Mouse (Mus musculus) spleen, postnatal 4 days (tissue): ENCODE data around the gene Pdzrn4.
"Not testable (repeated sequence)": the region's sequence is repeated elsewhere in the genome, so short reads cannot be mapped to it uniquely, and the experiment has no call there.

Source experiments
- DNase-seq, 2 experiments: peaks; one replicate each; pipeline ENCODE4 v3.0.0; 2022; ENCODE audit warnings: low spot score in 2 of 2

Pdzrn4 gene

DNA sequence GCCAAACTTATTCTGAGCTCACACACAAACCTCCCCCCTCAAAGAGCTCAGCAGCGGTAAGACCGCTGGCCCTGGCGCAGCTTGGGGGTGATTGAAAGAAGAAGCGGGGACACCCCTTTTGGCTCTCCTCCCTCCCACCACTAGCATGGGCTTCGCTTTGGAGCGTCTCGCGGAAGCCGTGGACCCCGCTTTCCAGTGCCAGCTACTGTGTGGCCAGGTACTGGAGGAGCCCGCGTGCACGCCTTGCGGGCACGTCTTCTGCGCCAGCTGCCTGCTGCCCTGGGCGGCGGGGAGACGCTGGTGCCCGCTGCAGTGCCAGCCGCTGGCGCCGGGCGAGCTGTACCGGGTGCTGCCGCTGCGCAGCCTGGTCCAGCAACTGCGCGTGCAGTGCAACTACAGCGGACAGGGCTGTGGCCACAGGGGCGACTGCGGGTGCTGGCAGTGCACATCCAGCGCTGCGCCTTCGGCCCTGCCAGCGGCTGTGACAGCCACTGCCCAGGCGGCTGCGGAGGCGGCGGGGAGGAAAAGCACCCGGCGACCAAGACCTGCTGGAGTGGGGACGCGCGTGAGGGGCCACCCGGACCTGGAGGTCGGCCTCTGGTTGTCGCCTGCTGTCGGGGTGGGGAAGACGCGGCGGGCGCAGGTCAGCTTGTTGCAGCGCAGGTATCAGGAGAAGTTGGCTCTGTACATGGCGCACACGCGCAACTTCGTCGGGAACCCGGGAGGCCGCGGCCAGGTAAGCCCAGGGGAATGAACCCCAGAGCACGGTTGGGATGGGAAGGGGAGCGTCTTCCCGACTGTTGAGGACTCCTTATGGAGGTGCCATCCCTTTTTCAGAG, at the start of gene Pdzrn4:
Gene Pdzrn4, plus strand, starts transcription at position 112 of the 839 bp plus-strand sequence.
- no peak for DNase-seq

DNA sequence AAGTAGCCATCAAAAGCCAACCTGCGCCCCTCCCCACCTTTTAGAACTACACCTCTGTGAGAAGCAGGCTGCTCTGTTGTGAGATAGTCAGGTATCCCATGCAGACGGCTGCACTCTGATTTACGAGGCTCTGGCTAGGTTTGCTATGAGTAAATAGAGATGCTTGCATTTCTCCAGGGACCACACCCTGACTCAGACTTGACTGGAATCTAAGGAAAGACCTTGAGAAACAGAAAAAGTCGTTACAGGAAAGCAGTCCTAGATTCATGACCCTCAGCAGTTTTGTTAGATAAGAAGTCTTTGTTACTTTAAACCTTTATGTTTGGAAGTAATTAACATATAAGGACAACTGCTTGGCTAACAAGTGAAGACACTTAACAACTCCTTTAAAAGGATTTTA, 49.3 kb upstream of the Pdzrn4 start:
- DNase-seq = no peak

- DNase-seq = no peak
These were observed 48.8 kb upstream of the Pdzrn4 start for GRCm38 (mm10) chr15:92347902-92348301.

DNA sequence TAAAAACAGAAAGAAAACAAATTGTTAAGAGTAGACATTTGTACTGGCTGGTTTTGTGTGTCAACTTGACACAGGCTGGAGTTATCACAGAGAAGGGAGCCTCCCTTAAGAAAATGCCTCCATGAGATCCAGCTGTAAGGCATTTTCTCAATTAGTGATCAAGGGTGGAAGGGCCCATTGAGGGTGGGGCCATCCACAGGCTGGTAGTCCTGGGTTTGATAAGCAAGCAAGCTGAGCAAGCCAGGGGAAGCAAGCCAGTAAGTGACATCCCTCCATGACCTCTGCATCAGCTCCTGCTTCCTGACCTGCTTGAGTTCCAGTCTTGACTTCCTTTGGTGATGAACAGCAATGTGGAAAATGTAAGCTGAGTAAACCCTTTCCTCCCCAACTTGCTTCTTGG, 48.2 kb upstream of the Pdzrn4 start:
- DNase-seq = not testable (repeated sequence)

DNA sequence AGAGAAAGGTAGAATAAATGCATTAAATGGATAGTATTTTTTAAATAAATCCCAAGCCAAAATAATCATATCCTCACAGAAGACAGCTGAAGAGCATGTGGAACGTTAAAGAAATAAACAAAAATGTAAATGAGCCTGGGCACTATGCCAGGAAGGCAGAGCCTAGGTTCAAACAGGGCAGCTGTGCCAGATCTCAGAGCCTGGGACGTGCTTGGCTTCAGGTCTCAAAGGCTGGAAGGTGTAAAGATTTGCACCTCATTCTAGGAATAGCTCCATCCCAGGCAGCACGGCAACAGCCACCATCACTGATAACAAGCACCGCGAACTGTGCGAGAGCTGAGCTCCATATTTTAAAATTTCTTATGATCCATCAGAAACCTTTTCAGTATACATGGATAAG, 32.5 kb upstream of the Pdzrn4 start:
- DNase-seq = no peak

GRCm38 (mm10) chr15:92364592-92364991, 32.1 kb upstream of the Pdzrn4 start:
- no peak for DNase-seq

DNA sequence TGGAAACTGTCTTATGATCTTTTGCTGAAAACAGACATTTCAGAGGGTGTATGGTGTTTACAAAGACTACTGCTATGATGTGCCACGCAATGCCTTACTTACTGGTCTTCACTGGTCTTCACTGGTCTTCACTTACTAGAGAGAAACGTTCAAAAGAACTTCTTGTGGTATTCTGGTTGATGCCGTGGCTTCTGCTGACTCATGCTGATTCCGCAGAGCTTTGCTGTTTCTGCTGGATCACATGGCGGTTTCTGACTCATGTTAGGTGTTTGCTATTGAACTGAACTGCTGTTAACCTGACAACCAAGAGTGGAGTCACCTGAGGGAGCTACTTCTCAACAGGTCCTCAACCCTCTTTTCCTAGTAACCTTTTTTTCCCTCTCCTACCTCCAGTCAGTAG, 1.9 kb upstream of the Pdzrn4 start:
- DNase-seq = no peak

DNA sequence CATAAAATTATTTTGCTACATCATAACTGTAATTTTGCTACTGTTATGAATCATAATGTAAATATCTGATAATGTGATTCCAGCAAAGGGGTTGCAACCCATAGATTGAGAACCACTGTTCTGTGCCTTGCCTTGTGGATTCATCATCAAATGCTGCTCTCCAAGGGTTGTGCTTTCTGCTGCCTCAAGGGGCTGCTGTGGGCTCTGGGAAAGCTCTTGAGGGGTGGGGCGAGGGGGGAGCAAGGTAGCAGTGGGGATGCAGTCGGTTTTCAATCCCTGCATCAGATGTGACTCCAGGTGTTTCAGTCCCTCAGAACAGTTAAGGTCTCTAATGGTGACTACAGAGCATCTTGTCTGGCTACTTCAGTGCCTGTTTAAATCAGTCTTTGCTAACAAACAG, 2.1 kb downstream of the Pdzrn4 start:
- DNase-seq = no peak

- DNase-seq = no peak
These were observed 2.6 kb downstream of the Pdzrn4 start for GRCm38 (mm10) chr15:92399278-92399677.

DNA sequence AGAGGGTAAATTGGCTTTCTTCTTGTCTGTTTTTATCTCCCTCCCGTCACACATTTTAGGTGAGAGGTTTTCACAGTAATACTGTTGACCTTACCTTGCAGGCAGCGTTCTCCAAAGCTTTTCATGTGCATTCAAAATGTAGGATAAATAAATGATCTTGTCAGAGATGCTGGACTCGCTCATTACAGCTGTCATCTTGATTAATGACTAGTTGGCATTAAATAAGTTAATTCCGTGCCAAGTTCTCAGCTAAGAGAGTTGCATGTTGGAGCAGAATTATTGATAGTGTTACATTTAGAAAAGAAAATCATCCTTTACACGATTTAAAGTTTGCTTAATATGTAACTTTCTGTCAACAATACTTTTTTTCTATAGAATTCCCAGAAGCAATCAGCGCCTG, 4.9 kb downstream of the Pdzrn4 start:
- DNase-seq = no peak

DNA sequence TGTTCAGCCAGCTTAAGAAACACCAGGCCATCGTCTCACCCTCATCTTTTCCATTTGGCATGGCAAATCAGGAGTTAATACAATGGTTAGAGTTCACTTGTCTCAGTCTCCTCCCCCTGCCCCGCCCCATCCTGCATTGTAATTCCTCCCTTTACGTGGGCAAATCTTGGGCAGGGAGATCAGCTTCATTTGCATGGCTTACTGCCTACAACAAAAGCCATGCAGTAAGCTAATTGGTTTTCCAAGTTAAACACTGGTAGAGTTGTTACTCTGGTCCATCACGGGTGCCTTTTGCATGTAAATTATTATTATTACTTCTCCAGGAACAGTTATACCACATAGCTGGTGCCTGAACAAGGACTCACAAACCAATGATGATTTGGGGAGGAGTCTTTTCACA, 18.6 kb downstream of the Pdzrn4 start:
- DNase-seq = no peak

GRCm38 (mm10) chr15:92416141-92416540, 19.5 kb downstream of the Pdzrn4 start:
- DNase-seq = no peak

DNA sequence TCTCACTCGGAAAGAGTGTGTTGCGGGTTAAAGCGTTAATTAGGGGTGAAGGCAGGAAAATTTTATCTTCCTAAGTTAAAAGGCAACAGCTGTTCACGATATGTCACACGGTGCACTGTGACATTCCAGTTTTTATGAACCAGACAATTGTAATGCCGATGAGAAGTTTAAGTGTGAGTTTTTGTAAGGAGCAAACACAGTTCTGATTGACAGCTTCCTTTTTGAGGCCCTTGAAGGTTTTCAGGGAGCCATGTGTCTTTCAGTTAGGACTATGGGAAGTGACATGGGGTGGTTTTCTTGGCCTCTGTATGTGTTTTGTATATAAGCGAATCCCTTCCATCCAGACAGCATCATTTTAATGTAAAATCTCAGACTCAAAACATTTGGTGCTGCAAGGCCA, 20.0 kb downstream of the Pdzrn4 start:
- no peak for DNase-seq

DNA sequence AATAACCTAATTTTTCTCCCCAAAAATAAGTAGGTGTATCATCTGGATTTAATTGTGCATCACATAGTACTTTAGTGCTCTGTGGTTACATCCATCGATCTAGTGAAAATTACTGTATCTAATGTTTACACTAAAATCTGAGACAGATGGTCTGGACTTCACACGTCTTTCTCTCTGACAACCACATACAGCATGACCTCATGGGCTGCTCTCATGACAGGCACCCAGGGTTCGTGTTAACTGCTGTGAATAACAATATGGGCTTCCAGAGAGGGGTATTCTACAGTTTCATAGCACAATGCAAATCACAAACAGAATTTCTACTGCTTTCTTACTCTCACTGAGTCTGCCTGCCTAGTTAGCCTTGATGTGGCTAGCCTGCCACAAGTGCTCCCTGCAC, 20.4 kb downstream of the Pdzrn4 start:
- no peak for DNase-seq

GRCm38 (mm10) chr15:92434605-92435004, 37.9 kb downstream of the Pdzrn4 start:
- DNase-seq = no peak

- DNase-seq = no peak
These were observed 38.6 kb downstream of the Pdzrn4 start for GRCm38 (mm10) chr15:92435306-92435705.

DNA sequence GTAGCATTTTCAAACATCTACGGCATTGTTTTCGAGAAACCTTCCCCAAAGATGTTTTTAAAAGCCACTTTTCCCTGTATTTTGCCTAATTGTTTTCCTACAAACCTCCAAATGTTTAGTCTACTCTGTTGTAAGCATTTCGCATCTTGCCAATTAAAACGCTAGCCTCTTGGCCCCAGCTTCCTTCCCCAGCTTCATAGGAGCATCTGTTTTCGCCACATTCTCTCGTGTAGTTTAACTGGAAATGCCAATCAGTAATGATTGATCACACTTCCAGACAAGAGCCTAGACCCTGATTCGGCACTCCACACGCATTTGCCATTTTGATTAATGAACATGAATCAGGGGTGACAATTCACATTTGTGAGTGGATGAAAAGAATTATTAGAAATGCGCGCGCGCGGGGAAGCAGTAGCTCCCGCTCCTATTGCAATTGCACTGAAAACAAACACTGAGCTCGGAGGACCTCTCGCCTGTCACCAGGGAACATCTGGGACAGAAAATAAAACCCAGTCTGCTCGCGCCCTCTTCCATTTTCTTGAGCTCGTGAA, 45.0 kb downstream of the Pdzrn4 start:
- DNase-seq = no peak

GRCm38 (mm10) chr15:92447708-92448147, 51.0 kb downstream of the Pdzrn4 start:
- no peak for DNase-seq

- no peak for DNase-seq
These were observed 52.4 kb downstream of the Pdzrn4 start for GRCm38 (mm10) chr15:92449112-92449511.

DNA sequence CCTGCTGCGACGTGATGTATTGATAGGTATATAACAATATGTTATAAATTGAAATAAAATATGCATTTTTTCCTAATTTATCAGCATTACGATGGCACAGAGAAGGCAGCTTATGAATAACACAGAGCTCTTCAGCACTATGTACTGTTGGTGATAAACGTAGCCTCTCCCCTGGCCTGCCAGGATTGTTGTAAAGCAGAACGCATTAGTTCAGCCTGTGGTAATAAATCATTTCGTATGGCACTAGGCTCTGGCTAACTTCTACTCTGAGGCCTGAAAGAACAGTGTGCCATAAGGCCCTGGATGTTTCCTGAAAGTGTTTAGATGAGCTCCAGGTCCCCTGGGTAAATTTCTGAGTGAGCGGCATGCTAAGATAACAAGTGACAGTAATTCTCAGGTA, 55.9 kb downstream of the Pdzrn4 start:
- DNase-seq = no peak

DNA sequence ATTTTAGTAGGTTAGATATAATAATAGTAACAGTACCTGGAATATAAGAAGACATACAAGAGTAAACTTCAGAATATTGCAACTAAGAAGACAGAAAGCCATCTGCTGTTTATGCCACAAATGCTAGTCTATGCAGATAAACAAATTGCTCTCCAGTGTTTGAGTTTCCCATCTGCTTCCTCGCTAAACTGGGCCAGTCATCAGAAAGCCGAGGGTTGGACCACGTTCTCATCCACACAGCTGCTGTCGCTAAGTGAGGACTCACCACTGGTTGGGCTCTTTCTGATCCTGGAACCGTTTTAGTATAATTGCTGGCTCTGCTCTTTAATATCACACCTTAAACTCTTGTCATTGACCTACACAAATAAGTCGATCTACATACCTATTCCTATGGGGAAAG, 85.5 kb downstream of the Pdzrn4 start:
- DNase-seq = no peak

GRCm38 (mm10) chr15:92491376-92491775, 94.7 kb downstream of the Pdzrn4 start:
- DNase-seq = no peak

DNA sequence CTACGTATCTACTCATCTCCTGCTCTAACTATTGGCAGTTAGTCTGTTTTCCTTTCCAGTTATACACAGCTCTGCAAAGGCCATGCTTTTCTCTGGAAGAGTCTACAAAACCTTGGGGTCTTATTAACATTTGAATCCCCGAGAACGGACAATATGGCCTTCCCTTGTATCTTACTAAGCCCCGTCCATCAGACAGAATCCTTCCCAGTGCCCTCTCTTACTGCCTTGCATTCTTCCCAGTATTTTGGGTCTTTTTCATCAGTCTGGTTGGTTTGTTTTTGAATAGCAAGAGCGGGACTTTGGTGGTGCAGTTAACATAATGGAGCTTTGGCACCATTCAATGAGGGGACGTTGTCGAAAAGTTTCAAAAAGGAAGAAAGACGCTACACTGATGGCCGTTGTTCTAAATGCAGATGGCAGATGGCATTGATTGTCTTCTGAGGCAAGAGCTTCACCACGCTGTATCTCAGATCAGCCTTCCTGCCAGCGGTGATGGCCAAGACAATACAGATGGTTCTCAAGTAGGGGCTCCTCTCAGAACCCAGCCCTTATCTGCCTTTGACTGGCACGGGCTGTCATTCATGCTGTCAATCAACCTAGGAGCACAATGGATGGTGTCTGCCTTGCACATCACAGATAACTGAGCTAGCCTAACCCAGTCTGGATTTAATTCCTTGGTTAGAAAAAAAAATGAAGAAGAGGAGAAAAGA, 98.9 kb downstream of the Pdzrn4 start:
- no peak for DNase-seq
